Mouse (Mus musculus) cerebellum, postnatal 14 days (tissue): ENCODE measurements around the gene Stn1.

ENCODE experiments used
- DNase-seq, 2 experiments: peaks; one replicate each; pipeline ENCODE4 v3.0.0; 2021; ENCODE audit warnings: mixed read lengths in 2 of 2

The Stn1 gene

GRCm38 (mm10) chr19:47465467-47465866 is 71.8 kb downstream of the Stn1 start:
- no peak for DNase-seq

GRCm38 (mm10) chr19:47464304-47465241 is 72.7 kb downstream of the Stn1 start, which contains the start of gene Sh3pxd2a:
Gene Sh3pxd2a (minus strand): TSS chr19:47464401.
- DNase-seq, result no peak

GRCm38 (mm10) chr19:47463636-47464303 is 73.5 kb downstream of the Stn1 start:
- DNase-seq, result peak; percentile 62 to 75

GRCm38 (mm10) chr19:47463206-47463605 is 74.1 kb downstream of the Stn1 start:
- DNase-seq, result no peak

GRCm38 (mm10) chr19:47462725-47463124 is 74.6 kb downstream of the Stn1 start:
- DNase-seq, result no peak

GRCm38 (mm10) chr19:47461838-47462237 is 75.5 kb downstream of the Stn1 start:
- no peak for DNase-seq

- DNase-seq, result no peak
Observed at GRCm38 (mm10) chr19:47461386-47461785, 75.9 kb downstream of the Stn1 start.

GRCm38 (mm10) chr19:47460120-47460960 is 77.0 kb downstream of the Stn1 start:
- DNase-seq, result no peak

GRCm38 (mm10) chr19:47459214-47459613 is 78.1 kb downstream of the Stn1 start:
- DNase-seq, result no peak

GRCm38 (mm10) chr19:47458504-47459161 is 78.7 kb downstream of the Stn1 start:
- no peak for DNase-seq

- peak in 1 of 2 experiments; percentile 27 for DNase-seq
Observed at GRCm38 (mm10) chr19:47457711-47458503, 79.4 kb downstream of the Stn1 start.

GRCm38 (mm10) chr19:47456021-47456420 is 81.3 kb downstream of the Stn1 start:
- DNase-seq, result no peak

- no peak for DNase-seq
Observed at GRCm38 (mm10) chr19:47455001-47455755, 82.1 kb downstream of the Stn1 start.

GRCm38 (mm10) chr19:47454167-47455000 is 82.9 kb downstream of the Stn1 start:
- peak in 1 of 2 experiments; percentile 25 for DNase-seq

GRCm38 (mm10) chr19:47453352-47453751 is 84.0 kb downstream of the Stn1 start:
- DNase-seq, result no peak

GRCm38 (mm10) chr19:47452682-47453081 is 84.6 kb downstream of the Stn1 start:
- DNase-seq, result no peak

GRCm38 (mm10) chr19:47452211-47452610 is 85.1 kb downstream of the Stn1 start:
- DNase-seq, result no peak

- no peak for DNase-seq
Observed at GRCm38 (mm10) chr19:47451476-47452113, 85.7 kb downstream of the Stn1 start.
